Mouse (Mus musculus): Measurements from ENCODE around the gene Pex14. TPM values are rescaled to one million over a fixed set of nuclear protein-coding genes. Genes with fewer than 3 reads are reported as not detected.
A peak's percentile ranks its signal among the peaks of the same experiment; 100 is the strongest.

Gene Pex14
- total and polyA plus RNA-seq, 2 experiments = 35.6 to 58.2 TPM

- peaks cover 8% of the 10 kb centered on the region; the same call in 1 of the 2 replicates for H3K79me2 ChIP-seq (ENCODE audit: control insufficient read depth, insufficient read depth, low read length)
- no peak overlapping the region for H3K4me3 ChIP-seq (ENCODE audit: insufficient read depth, low read depth, low read length)
- H3K27ac ChIP-seq (replicated peaks; ENCODE audit: insufficient read depth, low read depth, low read length) = peak overlapping the region; percentile 19; the same call in 1 of the 2 replicates
- no peak for DNase-seq (ENCODE audit: extremely low read depth, low read depth, low spot score)
- H3K9ac ChIP-seq (ENCODE audit: low read depth, low read length) = no peak overlapping the region
- no peaks in the 10 kb centered on the region for H3K27me3 ChIP-seq (ENCODE audit: control insufficient read depth, insufficient read depth, low read length)
- peaks cover 4% of the 10 kb centered on the region; the same call in 1 of the 2 replicates for H3K36me3 ChIP-seq (ENCODE audit: control insufficient read depth, insufficient read depth, low read length)
- WGBS = 72% methylated on average over 24 of the region's 24 CpGs
- peaks cover 4% of the 10 kb centered on the region; the same call in 1 of the 2 replicates for H3K4me1 ChIP-seq (ENCODE audit: control insufficient read depth, insufficient read depth, low read length)
- TF ChIP-seq POLR2A (IDR thresholded peaks at IDR 0.05; ENCODE audit: extremely low read depth, insufficient read depth, low read length) (no peak), CTCF (IDR thresholded peaks at IDR 0.05; ENCODE audit: low read depth, low read length) (no peak)
Observed at GRCm38 (mm10) chr4:148985541-148986476, 113.9 kb downstream of the Pex14 start.

- peaks cover 8% of the 10 kb centered on the region; the same call in 1 of the 2 replicates for H3K79me2 ChIP-seq (ENCODE audit: control insufficient read depth, insufficient read depth, low read length)
- peaks cover 4% of the 10 kb centered on the region; the same call in 1 of the 2 replicates for H3K36me3 ChIP-seq (ENCODE audit: control insufficient read depth, insufficient read depth, low read length)
- TF ChIP-seq POLR2A (IDR thresholded peaks at IDR 0.05; ENCODE audit: extremely low read depth, insufficient read depth, low read length) (no peak), CTCF (IDR thresholded peaks at IDR 0.05; ENCODE audit: low read depth, low read length) (no peak)
- peaks cover 4% of the 10 kb centered on the region; the same call in 1 of the 2 replicates for H3K4me1 ChIP-seq (ENCODE audit: control insufficient read depth, insufficient read depth, low read length)
- H3K4me3 ChIP-seq (ENCODE audit: insufficient read depth, low read depth, low read length) = no peak overlapping the region
- no peak for DNase-seq (ENCODE audit: extremely low read depth, low read depth, low spot score)
- no peak overlapping the region for H3K9ac ChIP-seq (ENCODE audit: low read depth, low read length)
- no peaks in the 10 kb centered on the region for H3K27me3 ChIP-seq (ENCODE audit: control insufficient read depth, insufficient read depth, low read length)
- peak overlapping the region; percentile 9 for H3K27ac ChIP-seq (replicated peaks; ENCODE audit: insufficient read depth, low read depth, low read length)
- WGBS = 76% methylated on average over 19 of the region's 19 CpGs
Observed at GRCm38 (mm10) chr4:148984701-148985540, 114.8 kb downstream of the Pex14 start.

DNA sequence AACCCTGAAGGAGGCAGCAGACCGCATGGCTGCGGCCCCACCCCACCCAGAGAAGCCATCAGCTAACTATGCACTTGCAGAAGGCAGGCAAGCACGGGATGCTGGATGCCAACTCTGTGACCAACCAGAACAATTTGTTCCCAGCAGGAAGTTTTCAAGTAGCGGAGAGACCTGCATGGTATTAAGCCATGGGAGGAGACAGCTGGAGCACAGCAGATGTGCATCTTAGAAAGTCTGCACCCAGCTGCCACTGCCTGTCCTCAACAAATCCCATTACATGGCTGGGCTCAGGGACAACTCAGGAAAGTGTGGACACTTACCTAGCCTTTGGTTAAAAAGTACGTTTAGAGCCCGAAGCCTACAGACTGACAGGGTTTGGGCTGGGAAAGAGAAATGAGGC lies 117.4 kb downstream of the Pex14 start:
- peaks cover 4% of the 10 kb centered on the region; the same call in 1 of the 2 replicates for H3K36me3 ChIP-seq (ENCODE audit: control insufficient read depth, insufficient read depth, low read length)
- no peak overlapping the region for H3K27ac ChIP-seq (replicated peaks; ENCODE audit: insufficient read depth, low read depth, low read length)
- H3K27me3 ChIP-seq (ENCODE audit: control insufficient read depth, insufficient read depth, low read length) = no peaks in the 10 kb centered on the region
- no peak for DNase-seq (ENCODE audit: extremely low read depth, low read depth, low spot score)
- peaks cover 7% of the 10 kb centered on the region; the same call in 1 of the 2 replicates for H3K79me2 ChIP-seq (ENCODE audit: control insufficient read depth, insufficient read depth, low read length)
- WGBS = 94% methylated on average over 6 of the region's 6 CpGs
- no peak overlapping the region for H3K4me3 ChIP-seq (ENCODE audit: insufficient read depth, low read depth, low read length)
- H3K4me1 ChIP-seq (ENCODE audit: control insufficient read depth, insufficient read depth, low read length) = peaks cover 4% of the 10 kb centered on the region; the same call in 1 of the 2 replicates
- H3K9ac ChIP-seq (ENCODE audit: low read depth, low read length) = no peak overlapping the region
- TF ChIP-seq CTCF (IDR thresholded peaks at IDR 0.05; ENCODE audit: low read depth, low read length) (no peak), POLR2A (IDR thresholded peaks at IDR 0.05; ENCODE audit: extremely low read depth, insufficient read depth, low read length) (no peak)

GRCm38 (mm10) chr4:148979837-148980236 lies 119.8 kb downstream of the Pex14 start:
- Histone ChIP-seq H3K4me1 (ENCODE audit: control insufficient read depth, insufficient read depth, low read length) (no peaks in the 10 kb centered on the region), H3K27ac (replicated peaks; ENCODE audit: insufficient read depth, low read depth, low read length) (no peak overlapping the region), H3K9ac (ENCODE audit: low read depth, low read length) (no peak overlapping the region), H3K36me3 (ENCODE audit: control insufficient read depth, insufficient read depth, low read length) (peaks cover 4% of the 10 kb centered on the region; the same call in 1 of the 2 replicates), H3K27me3 (ENCODE audit: control insufficient read depth, insufficient read depth, low read length) (no peaks in the 10 kb centered on the region), H3K4me3 (ENCODE audit: insufficient read depth, low read depth, low read length) (no peak overlapping the region), H3K79me2 (ENCODE audit: control insufficient read depth, insufficient read depth, low read length) (peaks cover 10% of the 10 kb centered on the region; the same call in 1 of the 2 replicates)
- 92% methylated on average over 11 of the region's 11 CpGs for WGBS
- TF ChIP-seq CTCF (IDR thresholded peaks at IDR 0.05; ENCODE audit: low read depth, low read length) (no peak), POLR2A (IDR thresholded peaks at IDR 0.05; ENCODE audit: extremely low read depth, insufficient read depth, low read length) (no peak)
- DNase-seq (ENCODE audit: extremely low read depth, low read depth, low spot score) = no peak

GRCm38 (mm10) chr4:148978926-148979325 lies 120.8 kb downstream of the Pex14 start:
- Histone ChIP-seq H3K79me2 (ENCODE audit: control insufficient read depth, insufficient read depth, low read length) (peaks cover 10% of the 10 kb centered on the region; the same call in 1 of the 2 replicates), H3K9ac (ENCODE audit: low read depth, low read length) (no peak overlapping the region), H3K27ac (replicated peaks; ENCODE audit: insufficient read depth, low read depth, low read length) (no peak overlapping the region), H3K36me3 (ENCODE audit: control insufficient read depth, insufficient read depth, low read length) (peaks cover 2% of the 10 kb centered on the region; the same call in 1 of the 2 replicates), H3K4me3 (ENCODE audit: insufficient read depth, low read depth, low read length) (no peak overlapping the region), H3K4me1 (ENCODE audit: control insufficient read depth, insufficient read depth, low read length) (no peaks in the 10 kb centered on the region), H3K27me3 (ENCODE audit: control insufficient read depth, insufficient read depth, low read length) (no peaks in the 10 kb centered on the region)
- WGBS = 61% methylated on average over 11 of the region's 11 CpGs
- DNase-seq (ENCODE audit: extremely low read depth, low read depth, low spot score) = no peak
- TF ChIP-seq CTCF (IDR thresholded peaks at IDR 0.05; ENCODE audit: low read depth, low read length) (no peak), POLR2A (IDR thresholded peaks at IDR 0.05; ENCODE audit: extremely low read depth, insufficient read depth, low read length) (no peak)

Data from liver, adult 2 months (tissue).